Mouse (Mus musculus): ENCODE results near the gene Iars.

The Iars gene

DNA sequence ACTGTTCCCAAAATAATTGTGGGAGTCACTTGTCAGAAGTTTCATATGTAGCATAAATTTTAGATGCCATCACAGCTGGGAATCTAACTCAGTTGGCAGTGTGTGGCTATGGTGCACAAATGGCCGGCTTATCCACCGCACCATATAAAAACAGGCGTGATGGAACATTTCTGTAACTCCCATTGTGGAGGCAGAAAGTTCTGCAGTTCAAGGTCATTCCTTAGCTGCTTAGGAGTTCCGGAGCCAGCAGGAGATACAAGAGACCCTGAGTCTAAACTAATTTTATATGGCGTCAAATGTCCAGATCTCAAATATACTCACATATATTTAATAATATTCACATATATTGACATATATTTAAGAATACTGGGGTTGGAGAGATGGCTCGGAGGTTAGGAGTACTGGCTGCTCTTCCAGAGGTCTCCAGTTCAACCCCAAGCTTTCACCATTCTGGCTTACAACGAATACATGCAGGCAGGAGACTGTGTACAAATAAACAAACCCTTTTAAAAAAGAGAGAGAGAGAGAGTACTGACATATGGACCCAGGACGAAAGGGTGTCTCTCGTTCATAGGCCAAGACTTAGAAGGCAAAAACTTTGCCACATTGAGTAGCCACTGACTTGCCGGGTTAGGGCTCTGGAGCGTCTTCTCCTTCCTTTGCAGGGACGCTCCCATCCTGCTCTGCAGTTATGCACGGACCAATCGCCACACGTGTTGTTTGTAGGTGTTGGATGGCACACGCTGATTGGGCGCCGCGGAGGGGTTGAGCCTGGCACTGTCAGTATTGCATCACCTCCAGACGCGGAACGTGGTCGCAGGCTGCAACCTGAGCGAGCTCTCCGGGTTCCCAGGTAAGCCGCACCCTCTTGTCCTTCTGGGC lies at the start of gene Iars:
TSS of gene Iars (plus strand) at position 750 of the 882 bp plus-strand sequence.
- peak; percentile 97 for DNase-seq (ENCODE audit: low read depth)

GRCm38 (mm10) chr13:49639965-49640364 lies 41.9 kb upstream of the Iars start:
- no peak for DNase-seq (ENCODE audit: low read depth)

DNA sequence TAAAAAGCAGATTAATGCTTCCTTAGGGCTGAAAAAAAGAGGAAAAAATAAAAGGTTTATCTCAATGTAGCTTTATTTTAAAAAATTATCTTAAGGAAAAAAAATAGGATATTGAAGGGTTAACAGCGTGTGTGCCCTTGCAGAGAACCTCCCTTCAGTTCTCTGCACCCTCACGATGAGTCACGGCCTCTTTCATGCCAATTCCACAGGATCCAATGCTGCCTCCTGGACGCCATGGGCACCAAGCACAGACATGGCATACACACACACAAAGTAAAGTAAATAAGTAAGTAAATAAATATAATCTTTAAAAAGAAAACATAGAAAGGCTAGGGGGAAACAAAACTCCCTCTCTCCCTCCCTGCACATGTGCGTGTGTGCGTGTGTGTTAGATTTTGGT lies 39.2 kb upstream of the Iars start:
- peak; percentile 37 for DNase-seq (ENCODE audit: low read depth)

DNA sequence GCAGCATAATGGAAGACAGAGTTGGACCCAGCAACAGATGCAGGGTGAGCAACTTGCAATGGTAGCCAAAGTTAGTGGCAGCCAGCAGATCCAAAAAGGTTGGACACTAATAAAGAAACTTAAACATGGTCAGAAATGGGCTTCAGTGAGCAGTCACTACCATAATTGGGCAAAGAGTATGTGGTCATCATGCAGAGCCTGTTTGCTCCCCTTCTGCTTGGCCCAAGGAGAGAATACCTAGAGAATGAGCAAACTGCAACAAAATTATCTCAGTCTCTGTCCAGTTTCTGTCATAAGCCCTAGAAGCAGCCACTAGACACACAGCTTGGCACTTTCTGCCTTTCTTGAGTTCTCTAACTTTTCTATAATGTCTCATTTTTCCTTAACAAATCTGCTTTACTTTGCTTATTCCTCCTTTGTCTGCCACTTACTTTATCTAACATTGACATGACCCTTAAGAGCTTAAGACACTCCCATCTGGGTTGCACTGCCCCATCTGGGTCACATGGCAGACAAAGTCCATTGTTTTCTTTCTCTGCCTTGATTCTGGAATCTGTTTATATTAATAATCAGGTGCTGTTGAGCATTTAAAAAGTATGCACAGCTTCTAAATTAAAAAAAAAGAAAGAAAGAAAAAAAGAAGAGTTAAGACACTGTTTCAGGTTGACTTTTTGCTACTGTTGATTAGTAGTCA lies 38.1 kb upstream of the Iars start:
- DNase-seq (ENCODE audit: low read depth) = peak; percentile 32

DNA sequence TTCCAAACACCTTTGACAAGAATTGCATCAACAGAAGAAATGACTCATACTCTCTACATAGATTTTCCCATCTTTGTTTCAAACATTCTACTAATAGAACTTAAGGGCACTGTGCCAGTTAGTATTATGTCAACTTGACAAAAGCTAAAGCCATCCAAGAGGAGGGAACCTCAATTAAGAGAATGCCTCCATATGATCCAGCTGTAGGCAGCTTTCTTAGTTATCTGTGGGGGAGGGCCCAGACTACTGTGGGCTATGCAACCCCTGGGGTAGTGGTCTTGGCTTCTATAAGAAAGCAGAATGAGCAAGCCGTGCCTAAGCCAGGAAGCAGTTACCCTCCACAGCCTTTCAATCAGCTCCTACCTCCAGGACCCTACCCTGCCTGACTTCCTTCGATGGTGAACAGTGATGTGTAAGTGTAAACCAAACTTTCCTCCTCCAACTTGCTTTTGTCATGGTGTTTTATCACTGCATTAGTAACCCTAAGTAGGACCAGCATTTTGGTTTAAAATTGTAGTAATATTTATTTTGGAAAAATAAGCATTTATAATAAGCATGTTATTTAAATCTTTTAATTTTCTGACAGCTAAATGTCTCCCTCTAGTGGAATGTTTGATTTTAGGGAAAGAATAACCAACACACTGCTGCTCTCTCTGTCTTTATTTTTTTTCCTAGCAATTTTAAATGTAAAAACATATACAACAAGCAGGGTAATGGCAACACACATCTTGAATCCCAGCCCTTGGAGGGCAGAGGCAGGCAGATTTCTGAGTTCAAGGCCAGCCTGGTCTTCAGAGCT lies 37.0 kb upstream of the Iars start:
- peak; percentile 80 for DNase-seq (ENCODE audit: low read depth)

DNA sequence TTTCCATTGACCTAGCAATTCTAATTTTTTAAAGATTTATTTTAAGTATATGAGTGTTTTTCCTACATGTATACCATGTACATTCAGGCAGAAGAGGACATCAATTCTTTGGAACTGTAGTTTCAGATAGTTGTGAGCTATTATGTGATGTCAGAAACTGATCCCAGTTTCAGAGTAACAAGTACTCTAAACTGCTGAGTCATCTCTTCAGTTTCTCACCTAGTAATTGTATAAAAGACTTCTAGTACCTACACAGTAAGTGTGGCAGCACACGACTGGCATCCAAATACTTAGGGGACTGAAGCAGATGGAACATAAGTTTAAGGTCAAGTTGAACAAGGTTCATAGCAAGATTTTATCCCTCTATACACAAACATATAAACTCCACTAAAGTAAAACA lies 35.9 kb upstream of the Iars start:
- no peak for DNase-seq (ENCODE audit: low read depth)

DNA sequence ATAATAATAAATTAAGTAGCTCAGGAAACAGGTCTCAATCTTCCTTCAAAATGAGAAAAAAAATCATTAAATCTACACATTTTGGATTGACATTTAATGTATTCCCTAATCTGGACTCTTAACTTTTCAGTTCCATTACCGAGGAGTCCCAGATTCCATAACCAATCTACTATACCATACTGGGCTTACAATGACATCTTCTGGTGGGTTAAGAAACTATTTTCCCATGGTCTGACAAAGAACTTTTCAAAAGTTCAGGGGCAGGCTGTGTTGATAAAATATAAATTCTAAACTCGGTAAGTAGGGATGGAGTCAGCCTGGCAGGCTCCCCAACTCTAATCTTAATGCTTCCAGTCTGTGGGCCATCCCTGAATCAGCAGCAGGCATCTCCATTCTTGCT lies 30.8 kb upstream of the Iars start:
- peak; percentile 60 for DNase-seq (ENCODE audit: low read depth)

GRCm38 (mm10) chr13:49651781-49652351 lies 30.0 kb upstream of the Iars start:
- DNase-seq (ENCODE audit: low read depth) = no peak

DNA sequence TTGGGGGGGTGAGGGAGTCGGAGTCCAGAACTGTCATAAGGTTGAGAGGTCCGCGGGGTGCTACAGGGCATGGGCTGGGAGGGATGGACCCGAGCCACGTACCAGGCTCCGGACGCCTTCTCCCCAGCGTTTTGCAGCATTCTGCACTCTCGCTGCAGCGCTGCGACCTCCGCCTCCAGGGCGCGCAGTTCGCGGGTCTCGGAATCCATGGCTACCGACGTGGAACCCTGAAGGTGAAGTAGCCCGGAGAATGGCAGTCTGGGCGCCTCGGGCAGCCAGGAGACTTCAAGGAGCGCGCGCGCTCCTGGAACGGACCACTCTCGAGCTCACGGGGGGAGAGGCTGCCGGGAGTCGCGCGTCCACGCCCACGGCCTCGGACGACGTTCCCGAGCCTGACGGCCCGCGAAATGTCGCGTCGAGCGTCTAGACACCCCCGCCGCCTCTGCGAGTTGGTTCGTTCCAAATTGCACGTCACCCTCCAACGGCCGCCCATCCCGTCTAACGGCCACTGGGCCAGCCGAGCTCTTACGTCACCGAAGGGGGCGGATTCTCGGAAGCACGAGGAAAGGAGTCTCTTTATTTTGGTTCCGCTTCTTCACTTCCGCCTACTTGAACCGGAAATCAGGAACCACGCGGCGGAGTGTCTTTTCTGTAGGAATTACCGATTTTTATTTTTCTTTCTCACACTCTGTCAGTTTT lies 29.3 kb upstream of the Iars start, which contains the start of the genes Cenpp and Nol8:
TSS of gene Cenpp (minus strand) at position 305 of the 699 bp plus-strand sequence.
TSS of gene Nol8 (plus strand) at position 598 of the 699 bp plus-strand sequence.
- peak; percentile 99 for DNase-seq (ENCODE audit: low read depth)

GRCm38 (mm10) chr13:49653180-49653541 lies 28.7 kb upstream of the Iars start:
- no peak for DNase-seq (ENCODE audit: low read depth)

- no peak for DNase-seq (ENCODE audit: low read depth)
These were observed 4.1 kb upstream of the Iars start for GRCm38 (mm10) chr13:49677793-49678192.

GRCm38 (mm10) chr13:49682233-49682846 lies 440 bp downstream of the Iars start:
- no peak for DNase-seq (ENCODE audit: low read depth)

DNA sequence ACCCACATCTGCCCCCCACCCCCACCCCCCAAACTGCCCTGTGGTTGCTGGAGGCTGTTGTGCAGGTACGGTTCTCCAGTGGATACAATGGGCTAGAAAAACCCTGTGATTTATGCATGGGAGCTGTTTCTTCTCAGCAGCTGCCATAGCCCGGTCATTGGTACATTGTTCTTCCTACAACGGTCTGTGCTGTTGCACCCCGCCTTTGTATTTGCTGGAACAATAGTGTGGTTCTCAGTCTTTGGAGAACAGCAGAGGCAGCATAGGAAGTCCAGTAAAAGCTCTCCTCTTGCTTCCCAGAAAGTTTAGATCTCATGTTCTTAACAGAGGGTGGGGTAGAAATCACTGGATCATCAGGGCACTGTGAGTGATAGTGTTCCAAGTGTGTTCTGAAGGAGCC lies 2.4 kb downstream of the Iars start:
- DNase-seq (ENCODE audit: low read depth) = no peak

DNA sequence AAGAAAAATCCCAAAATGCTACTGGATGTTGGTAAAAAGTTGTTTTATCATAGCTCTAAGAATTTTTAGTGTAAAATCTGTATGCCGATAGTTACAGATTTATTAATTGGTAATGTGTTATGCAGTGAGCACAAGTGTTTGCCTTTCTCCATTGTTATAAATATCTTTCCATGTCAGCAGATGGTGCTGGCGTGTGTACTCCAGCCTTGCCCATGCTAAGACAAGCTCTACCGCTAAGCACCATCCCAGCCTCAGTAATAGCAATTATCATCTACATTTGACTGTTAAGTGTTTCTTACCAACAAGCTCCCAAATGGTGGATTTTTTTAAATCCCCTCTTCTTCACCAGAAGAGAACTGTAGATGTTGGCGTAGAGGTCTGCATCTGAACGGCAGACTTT lies 9.2 kb downstream of the Iars start:
- no peak for DNase-seq (ENCODE audit: low read depth)

DNA sequence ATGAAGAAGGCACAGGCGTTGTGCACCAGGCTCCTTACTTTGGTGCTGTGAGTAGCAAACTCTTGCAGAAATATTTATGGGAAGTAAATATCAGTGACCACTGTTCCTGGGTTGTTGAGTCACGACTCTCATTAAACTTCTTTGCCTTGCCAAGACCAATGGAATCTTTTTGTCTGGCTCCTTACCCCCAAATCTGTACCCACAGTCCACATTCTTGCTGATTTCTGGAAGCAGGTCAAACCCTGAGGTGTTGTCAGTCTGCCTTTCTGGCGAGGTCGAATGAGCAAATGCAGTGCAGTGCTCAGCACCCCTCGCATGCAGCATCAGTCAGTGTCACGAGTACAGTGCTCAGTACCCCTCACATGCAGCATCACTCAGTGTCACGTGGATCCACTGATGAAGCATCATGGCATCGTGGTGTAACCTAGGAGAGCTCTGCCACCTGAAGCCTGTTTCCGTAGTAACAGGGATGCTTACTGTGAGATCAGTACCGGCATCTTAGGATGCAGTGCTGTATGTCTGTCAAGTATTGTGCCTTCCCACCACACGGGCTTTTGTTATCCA lies 21.4 kb downstream of the Iars start:
- peak; percentile 57 for DNase-seq (ENCODE audit: low read depth)

GRCm38 (mm10) chr13:49706032-49706690 lies 24.3 kb downstream of the Iars start:
- DNase-seq (ENCODE audit: low read depth) = no peak

DNA sequence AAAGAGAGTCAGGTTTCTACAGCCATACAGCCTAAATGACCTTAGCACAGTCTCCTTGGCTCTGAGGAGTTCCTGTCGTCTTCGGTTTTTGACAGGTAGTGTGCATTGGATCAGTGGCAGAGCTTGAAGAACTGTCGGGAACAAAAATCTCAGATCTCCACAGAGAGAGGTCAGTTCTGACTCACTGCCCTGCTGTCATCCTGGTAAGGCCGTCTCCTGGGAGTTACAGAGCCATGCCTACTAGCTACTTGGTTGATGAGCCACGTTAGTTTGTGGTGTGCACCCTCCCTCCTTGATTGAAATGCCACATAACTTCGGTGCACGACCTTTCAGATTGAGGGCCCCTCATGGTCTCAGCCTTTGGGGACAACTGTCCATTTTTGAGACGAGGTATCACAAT lies 26.4 kb downstream of the Iars start:
- DNase-seq (ENCODE audit: low read depth) = no peak

- DNase-seq (ENCODE audit: low read depth) = no peak
These were observed 30.3 kb downstream of the Iars start for GRCm38 (mm10) chr13:49712047-49712721.

GRCm38 (mm10) chr13:49719310-49719709 lies 37.4 kb downstream of the Iars start:
- DNase-seq (ENCODE audit: low read depth) = no peak

DNA sequence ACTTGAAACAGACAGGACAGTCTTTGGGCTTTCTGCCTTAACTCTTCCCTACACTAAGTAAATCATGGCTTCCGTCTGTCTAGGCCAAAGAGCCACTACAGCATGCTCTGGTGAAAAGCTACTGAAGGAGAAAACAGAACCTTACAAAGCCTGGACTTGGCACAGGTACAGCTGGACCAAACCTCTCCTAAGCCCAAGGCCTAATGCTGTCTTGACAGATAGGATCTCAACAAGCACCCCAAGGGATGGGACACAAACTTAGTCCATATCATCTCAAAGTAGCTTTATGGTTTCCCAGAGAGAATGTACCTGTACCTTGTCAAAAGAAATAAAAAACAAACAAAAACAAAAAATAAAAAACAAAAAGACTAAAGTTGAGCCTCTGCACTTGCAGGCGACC lies 54.5 kb downstream of the Iars start:
- DNase-seq (ENCODE audit: low read depth) = no peak

Measured in NIH3T3 (cell line).